Mouse (Mus musculus) thymus, postnatal 36 days (tissue): ENCODE results near the gene Gm11596.
"Not testable (repeated sequence)": the region's sequence is repeated elsewhere in the genome, so short reads cannot be mapped to it uniquely, and the experiment has no call there.

Experiments used
- DNase-seq, 2 experiments: peaks; one replicate each; pipeline ENCODE4 v3.0.0; 2022; ENCODE audit warnings: mixed read lengths in 2 of 2

Gm11596 gene

GRCm38 (mm10) chr11:99793367-99793766 lies at the start of gene Gm11596:
Gene Gm11596, minus strand, starts transcription at chr11:99793467.
- DNase-seq = no peak

DNA sequence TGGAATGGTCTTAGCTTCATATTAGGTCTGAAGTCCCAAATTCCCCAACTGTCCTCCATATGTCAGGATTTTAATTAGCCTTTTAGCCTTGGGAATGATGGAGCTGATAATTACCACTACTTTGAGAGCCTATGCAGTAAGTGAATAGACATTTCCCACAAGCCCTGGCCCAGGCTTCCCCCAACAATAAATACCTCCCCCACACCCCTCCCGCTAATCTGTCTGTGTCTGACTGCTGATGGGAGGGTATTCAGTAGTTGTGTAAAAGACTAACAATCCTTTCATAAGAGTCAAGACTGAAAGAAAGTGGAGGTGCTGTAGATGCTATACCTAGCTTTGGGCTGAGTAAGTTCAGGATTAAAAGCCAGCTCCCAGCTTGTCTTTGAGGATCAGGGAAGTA lies 48.9 kb upstream of the Gm11596 start:
- DNase-seq = no peak

- DNase-seq = no peak
Observed at GRCm38 (mm10) chr11:99837966-99838365, 44.7 kb upstream of the Gm11596 start, which contains the start of gene 2300003K06Rik. Gene 2300003K06Rik, minus strand, starts transcription at chr11:99838066.

- not testable (repeated sequence) for DNase-seq
Observed at GRCm38 (mm10) chr11:99815566-99815965, 22.3 kb upstream of the Gm11596 start, which contains the start of gene Gm11564. Gene Gm11564, minus strand, starts transcription at chr11:99815666.

GRCm38 (mm10) chr11:99809792-99810191 lies 16.5 kb upstream of the Gm11596 start, which contains the start of gene Krtap4-13:
Gene Krtap4-13, minus strand, starts transcription at chr11:99809892.
- not testable (repeated sequence) for DNase-seq

DNA sequence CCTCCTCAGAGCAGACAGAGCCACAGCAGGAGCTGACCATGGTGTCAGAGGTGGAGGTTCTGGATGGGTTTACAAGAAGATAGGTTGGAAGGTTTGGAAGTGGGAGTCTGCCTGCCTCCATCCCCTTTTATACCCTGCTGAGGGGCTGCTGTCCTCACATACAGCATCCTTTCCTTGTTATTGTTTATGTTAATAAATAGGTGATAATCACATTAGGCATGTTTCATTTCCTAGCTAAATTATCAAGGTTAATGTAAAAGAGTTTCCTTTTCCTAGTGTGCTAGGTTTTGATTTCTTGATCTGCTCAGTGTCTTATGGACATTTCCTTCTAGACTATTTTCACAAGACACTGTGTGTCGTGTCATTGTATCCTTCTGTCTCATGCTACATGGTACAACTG lies 11.1 kb upstream of the Gm11596 start, which contains the start of gene Gm11554:
TSS of gene Gm11554 (minus strand) at position 101 of the 400 bp plus-strand sequence.
- DNase-seq = not testable (repeated sequence)

GRCm38 (mm10) chr11:99798832-99799231 lies 5.6 kb upstream of the Gm11596 start, which contains the start of gene Gm11569:
Gene Gm11569, minus strand, starts transcription at chr11:99798932.
- DNase-seq = not testable (repeated sequence)

DNA sequence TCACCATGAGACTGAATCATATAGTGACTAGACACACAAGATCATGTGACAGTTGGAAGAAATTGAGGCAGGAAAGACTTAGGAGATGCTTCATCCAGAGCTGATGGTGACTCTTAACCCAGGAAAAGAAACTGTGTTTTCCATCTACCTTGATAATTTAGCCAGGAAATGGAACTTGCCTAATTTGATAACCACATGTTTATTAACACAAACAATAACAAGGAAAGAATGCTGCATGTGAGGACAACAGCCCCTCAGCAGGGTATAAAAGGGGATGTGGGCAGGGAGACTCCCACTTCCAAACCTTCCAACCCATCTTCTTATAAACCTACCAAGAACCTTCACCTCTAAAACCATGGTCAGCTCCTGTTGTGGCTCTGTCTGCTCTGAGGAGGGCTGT lies 8.4 kb downstream of the Gm11596 start, which contains the start of gene Krtap4-9:
TSS of gene Krtap4-9 (plus strand) at position 301 of the 400 bp plus-strand sequence.
- not testable (repeated sequence) for DNase-seq

- no peak for DNase-seq
Observed at GRCm38 (mm10) chr11:99780604-99781003, 12.7 kb downstream of the Gm11596 start, which contains the start of gene Krtap4-8. Gene Krtap4-8, minus strand, starts transcription at chr11:99780704.

GRCm38 (mm10) chr11:99778401-99778800 lies 14.9 kb downstream of the Gm11596 start:
- no peak for DNase-seq

GRCm38 (mm10) chr11:99772813-99773212 lies 20.5 kb downstream of the Gm11596 start, which contains the start of gene Gm11595:
Gene Gm11595, minus strand, starts transcription at chr11:99772913.
- not testable (repeated sequence) for DNase-seq

GRCm38 (mm10) chr11:99768410-99768809 lies 24.9 kb downstream of the Gm11596 start:
- DNase-seq = no peak

DNA sequence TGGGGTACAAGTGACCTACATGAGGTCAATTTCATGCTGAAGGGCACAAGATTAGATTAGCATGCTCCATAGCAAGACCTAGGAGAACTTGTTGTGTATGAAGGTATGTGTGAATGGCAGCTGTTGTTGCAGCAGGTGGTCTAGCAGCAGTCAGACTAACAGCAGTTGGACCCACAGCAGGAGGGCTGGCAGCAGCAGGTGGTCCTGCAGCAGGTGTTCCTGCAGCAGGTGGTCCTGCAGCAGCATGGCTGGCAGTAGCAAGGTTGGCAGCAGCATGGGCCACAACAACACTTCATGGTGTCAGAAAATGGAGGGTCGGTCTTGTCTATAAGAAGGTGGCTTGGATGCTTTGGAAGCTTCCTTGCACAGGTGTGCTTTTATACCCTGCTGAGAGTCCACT lies 34.4 kb downstream of the Gm11596 start:
- DNase-seq = no peak

GRCm38 (mm10) chr11:99743985-99744384 lies 49.3 kb downstream of the Gm11596 start:
- no peak for DNase-seq
